Mouse (Mus musculus) testis, adult 2 months (tissue): ENCODE measurements around the gene Sim2.

Experiments used
- CTCF ChIP-seq: fragments of 200-500 bp; IDR thresholded peaks from 2 replicates; pipeline ENCODE4 v1.5.1; 2012; ENCODE audit warnings: low read depth, mild to moderate bottlenecking, inconsistent platforms, low read length, moderate library complexity; ENCODE audit not compliant: control insufficient read depth, insufficient read depth, insufficient replicate concordance
- POLR2A ChIP-seq: fragments of 200-500 bp; IDR thresholded peaks from 2 replicates; pipeline ENCODE4 v1.6.1; 2012; ENCODE audit warnings: low read depth, mild to moderate bottlenecking, inconsistent platforms, low read length, moderate library complexity; ENCODE audit not compliant: control insufficient read depth

DNA sequence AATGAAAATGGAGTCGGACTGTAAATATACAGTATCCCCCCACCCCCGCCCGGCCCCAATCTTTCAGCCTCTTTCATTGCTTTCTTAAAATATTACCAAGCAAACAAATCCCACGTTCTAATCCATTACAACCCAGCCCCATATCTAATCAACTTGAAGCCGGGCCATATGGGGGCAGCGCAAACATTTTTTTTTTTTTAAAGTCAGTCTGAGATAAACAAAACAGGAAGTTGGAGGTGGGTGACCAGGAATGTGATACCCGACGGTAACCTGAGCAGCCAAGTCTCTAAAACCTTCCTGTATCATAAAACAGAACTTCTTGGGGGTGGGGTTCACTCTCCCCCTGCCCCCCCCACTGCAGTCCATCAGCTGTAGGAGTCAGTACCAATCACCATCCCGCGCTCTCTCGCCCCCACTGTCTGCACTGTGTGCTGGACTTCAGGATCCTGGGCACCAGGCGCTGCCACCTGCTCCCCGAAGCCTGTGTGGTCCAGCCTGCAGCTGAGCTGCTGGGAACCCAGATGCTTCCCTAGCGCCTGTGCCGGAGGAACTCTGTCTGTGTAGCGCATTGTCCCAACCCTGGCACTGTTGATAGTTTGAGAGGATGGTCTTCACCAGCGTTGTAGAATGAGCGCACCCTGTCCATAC is 43.5 kb upstream of the Sim2 start:
- TF ChIP-seq CTCF, result no peak
- no peak for TF ChIP-seq POLR2A
